In genomic region chr1:169895686-169896085, GRCm38 (mm10) we compare ENCODE assay signal across 17 mouse cellular contexts. TPM values are rescaled to one million over a fixed set of nuclear protein-coding genes. Genes with fewer than 3 reads are reported as not detected.
"Had no signal": no experiment of that assay in that cellular context is flagged by ENCODE, and none has a peak within 500 bp of the region (broad histone marks: within the 10 kb centered on the region; RNA-seq: fewer than 3 reads in every experiment).

No protein-coding gene starts in this region.

- H3K27ac ChIP-seq: limb, embryonic 15.5 days; liver, embryonic 12.5 days; lung, embryonic 15.5 days; midbrain, embryonic 12.5 days; stomach, embryonic 15.5 days had no signal

- H3K4me1 ChIP-seq: limb, embryonic 15.5 days; liver, embryonic 12.5 days; lung, embryonic 15.5 days; midbrain, embryonic 12.5 days; stomach, embryonic 15.5 days had no signal

- H3K36me3 ChIP-seq: limb, embryonic 15.5 days; liver, embryonic 12.5 days; lung, embryonic 15.5 days; midbrain, embryonic 12.5 days; stomach, embryonic 15.5 days had no signal

- H3K9me3 ChIP-seq: limb, embryonic 15.5 days; liver, embryonic 12.5 days; lung, embryonic 15.5 days; midbrain, embryonic 12.5 days; stomach, embryonic 15.5 days had no signal

- H3K9ac ChIP-seq: limb, embryonic 15.5 days; liver, embryonic 12.5 days; lung, embryonic 15.5 days; midbrain, embryonic 12.5 days; stomach, embryonic 15.5 days had no signal

- DNase-seq: kidney, adult 11 months; kidney, postnatal 10 days; layer of hippocampus, postnatal 36 days; thymus, adult 2 months; thymus, postnatal 25 days had no signal

- H3K4me3 ChIP-seq: limb, embryonic 15.5 days; liver, embryonic 12.5 days; lung, embryonic 15.5 days; midbrain, embryonic 12.5 days; stomach, embryonic 15.5 days had no signal

- ATAC-seq: liver, embryonic 12.5 days; midbrain, embryonic 16.5 days had no signal

- H3K4me2 ChIP-seq: limb, embryonic 15.5 days; liver, embryonic 12.5 days; lung, embryonic 15.5 days; midbrain, embryonic 12.5 days; stomach, embryonic 15.5 days had no signal

- H3K27me3 ChIP-seq: limb, embryonic 15.5 days; liver, embryonic 12.5 days; lung, embryonic 15.5 days; midbrain, embryonic 12.5 days; stomach, embryonic 15.5 days had no signal

RNA-seq across cellular contexts. Expression of gene Ccdc190, which starts 32.8 kb away (rescaled TPM):
- total RNA-seq: megakaryocyte-erythroid progenitor cell, adult 5-6 weeks had no signal
- polyA plus RNA-seq: intestine, embryonic 14.5 days; kidney, embryonic 14.5 days; limb, embryonic 11.5 days; liver, embryonic 12.5 days; liver, embryonic 16.5 days; lung, embryonic 15.5 days; spleen, adult 2 months had no signal
